Mouse (Mus musculus): ENCODE measurements around the gene Trp53bp1. TPM values are rescaled to one million over a fixed set of nuclear protein-coding genes. Genes with fewer than 3 reads are reported as not detected.

Gene Trp53bp1
- polyA plus RNA-seq, 1 experiment from 2014 or later: 24.4 TPM

- Histone ChIP-seq H3K27me3 (ENCODE audit: insufficient read depth, low read length) (no peaks in the 10 kb centered on the region), H3K9ac (ENCODE audit: low read depth, low read length) (peak within 1 kb of the TSS; percentile 69), H3K4me3 (replicated peaks; ENCODE audit: low read depth, low read length) (peak within 1 kb of the TSS; percentile 69), H3K4me1 (replicated peaks; ENCODE audit: insufficient read depth, low read length) (no peaks in the 10 kb centered on the region; the same call in 1 of the 2 replicates), H3K4me2 (ENCODE audit: low read length) (peak within 1 kb of the TSS; percentile 60), H3K9me3 (replicated peaks; ENCODE audit: low read length) (no peaks in the 10 kb centered on the region), H3K36me3 (ENCODE audit: insufficient read depth, low read length) (peaks cover 12% of the 10 kb centered on the region), H3K27ac (peak within 1 kb of the TSS; percentile 87)
- no peak for TF ChIP-seq CTCF (IDR thresholded peaks at IDR 0.05; ENCODE audit: low read depth)
- DNase-seq (ENCODE audit: low spot score): peak; percentile 72
- ATAC-seq (replicated peaks; ENCODE audit: low FRiP score, low read depth): peak; percentile 29
- WGBS: under 1% methylated on average over 38 of the region's 38 CpGs
Observed at GRCm38 (mm10) chr2:121170481-121170971, 100.7 kb downstream of the Trp53bp1 start, which contains the start of gene Tubgcp4. Tubgcp4 (plus strand) TSS chr2:121170654.

GRCm38 (mm10) chr2:121169902-121170301 is 101.3 kb downstream of the Trp53bp1 start:
- peak overlapping the region; percentile 60 for H3K4me2 ChIP-seq (ENCODE audit: low read length)
- peak overlapping the region; percentile 69 for H3K4me3 ChIP-seq (replicated peaks; ENCODE audit: low read depth, low read length)
- DNase-seq (ENCODE audit: low spot score): peak; percentile 54
- H3K9me3 ChIP-seq (replicated peaks; ENCODE audit: low read length): no peaks in the 10 kb centered on the region
- H3K27ac ChIP-seq: peak overlapping the region; percentile 87
- peak overlapping the region; percentile 69; the same call in 1 of the 2 replicates for H3K9ac ChIP-seq (ENCODE audit: low read depth, low read length)
- peaks cover 12% of the 10 kb centered on the region for H3K36me3 ChIP-seq (ENCODE audit: insufficient read depth, low read length)
- no peak for ATAC-seq (replicated peaks; ENCODE audit: low FRiP score, low read depth)
- H3K4me1 ChIP-seq (replicated peaks; ENCODE audit: insufficient read depth, low read length): no peaks in the 10 kb centered on the region; the same call in 1 of the 2 replicates
- 2% methylated on average over 9 of the region's 9 CpGs for WGBS
- H3K27me3 ChIP-seq (ENCODE audit: insufficient read depth, low read length): no peaks in the 10 kb centered on the region
- TF ChIP-seq CTCF (IDR thresholded peaks at IDR 0.05; ENCODE audit: low read depth): no peak

- H3K27ac ChIP-seq: no peak overlapping the region
- no peaks in the 10 kb centered on the region for H3K27me3 ChIP-seq (ENCODE audit: insufficient read depth, low read length)
- peaks cover 7% of the 10 kb centered on the region; the same call in 1 of the 2 replicates for H3K36me3 ChIP-seq (ENCODE audit: insufficient read depth, low read length)
- H3K4me3 ChIP-seq (replicated peaks; ENCODE audit: low read depth, low read length): peak overlapping the region; percentile 69; the same call in 1 of the 2 replicates
- H3K9me3 ChIP-seq (replicated peaks; ENCODE audit: low read length): no peaks in the 10 kb centered on the region
- DNase-seq (ENCODE audit: low spot score) (no peak), ATAC-seq (replicated peaks; ENCODE audit: low FRiP score, low read depth) (no peak)
- H3K4me1 ChIP-seq (replicated peaks; ENCODE audit: insufficient read depth, low read length): no peaks in the 10 kb centered on the region; the same call in 1 of the 2 replicates
- WGBS: 30% methylated on average over 4 of the region's 4 CpGs
- H3K4me2 ChIP-seq (ENCODE audit: low read length): peak overlapping the region; percentile 60
- H3K9ac ChIP-seq (ENCODE audit: low read depth, low read length): peak overlapping the region; percentile 69; the same call in 1 of the 2 replicates
- TF ChIP-seq CTCF (IDR thresholded peaks at IDR 0.05; ENCODE audit: low read depth): no peak
Observed at GRCm38 (mm10) chr2:121169173-121169572, 102.0 kb downstream of the Trp53bp1 start.

DNA sequence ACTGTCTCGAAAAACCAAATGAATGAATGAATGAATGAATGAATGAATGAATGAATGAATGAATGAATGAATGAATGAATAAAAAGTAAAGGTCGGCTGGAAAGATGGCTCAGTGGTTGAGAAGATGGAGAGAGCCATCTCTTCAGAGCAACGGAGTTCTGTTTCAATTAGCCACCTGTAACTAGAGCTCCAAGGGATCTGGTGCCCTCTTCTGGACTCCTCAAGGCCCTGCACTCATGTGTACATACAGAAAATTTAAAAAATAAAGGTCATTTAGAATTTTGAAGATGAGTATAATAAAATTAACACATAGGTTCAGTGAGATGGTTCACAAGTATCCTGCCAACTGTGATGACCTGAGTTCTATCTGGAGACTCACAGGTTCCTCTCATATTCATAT is 118.1 kb downstream of the Trp53bp1 start:
- peaks cover 26% of the 10 kb centered on the region; the same call in 1 of the 2 replicates for H3K36me3 ChIP-seq (ENCODE audit: insufficient read depth, low read length)
- H3K4me1 ChIP-seq (replicated peaks; ENCODE audit: insufficient read depth, low read length): no peaks in the 10 kb centered on the region
- no peak overlapping the region for H3K9ac ChIP-seq (ENCODE audit: low read depth, low read length)
- H3K9me3 ChIP-seq (replicated peaks; ENCODE audit: low read length): no peaks in the 10 kb centered on the region
- WGBS: 93% methylated on average over 3 of the region's 3 CpGs
- ATAC-seq (replicated peaks; ENCODE audit: low FRiP score, low read depth): no peak
- H3K4me3 ChIP-seq (replicated peaks; ENCODE audit: low read depth, low read length): no peak overlapping the region
- H3K27me3 ChIP-seq (ENCODE audit: insufficient read depth, low read length): no peaks in the 10 kb centered on the region
- peak; percentile 51 for TF ChIP-seq CTCF (IDR thresholded peaks at IDR 0.05; ENCODE audit: low read depth)
- no peak overlapping the region for H3K4me2 ChIP-seq (ENCODE audit: low read length)
- H3K27ac ChIP-seq: no peak overlapping the region
- no peak for DNase-seq (ENCODE audit: low spot score)

DNA sequence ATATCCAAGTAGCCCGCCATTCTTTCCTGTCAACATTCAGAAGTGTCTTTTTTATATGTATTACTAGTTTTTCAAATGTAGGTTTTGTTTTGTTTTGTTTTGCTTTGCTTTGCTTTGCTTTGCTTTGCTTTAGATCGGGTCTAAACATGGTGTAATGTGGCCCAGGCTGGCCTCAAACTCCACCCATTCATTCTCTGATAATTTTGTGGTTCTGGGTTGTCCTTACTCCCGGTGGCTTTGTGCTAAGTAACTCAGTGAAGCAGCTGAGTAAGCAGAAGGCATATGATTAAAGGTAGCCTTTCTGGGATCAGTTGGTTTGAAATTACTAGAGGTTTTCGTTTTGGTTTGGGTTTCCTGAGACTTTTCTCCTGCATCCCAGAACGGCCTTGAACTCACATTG is 121.5 kb downstream of the Trp53bp1 start:
- Histone ChIP-seq H3K27ac (no peak overlapping the region), H3K4me3 (replicated peaks; ENCODE audit: low read depth, low read length) (no peak overlapping the region), H3K4me1 (replicated peaks; ENCODE audit: insufficient read depth, low read length) (no peaks in the 10 kb centered on the region), H3K9me3 (replicated peaks; ENCODE audit: low read length) (no peaks in the 10 kb centered on the region), H3K27me3 (ENCODE audit: insufficient read depth, low read length) (no peaks in the 10 kb centered on the region), H3K4me2 (ENCODE audit: low read length) (no peak overlapping the region), H3K9ac (ENCODE audit: low read depth, low read length) (no peak overlapping the region), H3K36me3 (ENCODE audit: insufficient read depth, low read length) (peaks cover 44% of the 10 kb centered on the region)
- no peak for DNase-seq (ENCODE audit: low spot score)
- TF ChIP-seq CTCF (IDR thresholded peaks at IDR 0.05; ENCODE audit: low read depth): no peak
- WGBS: 83% methylated on average over 5 of the region's 5 CpGs
- no peak for ATAC-seq (replicated peaks; ENCODE audit: low FRiP score, low read depth)

Other genes with a start within 250 kb of the Trp53bp1 start
- gene Epb42, start 234.3 kb downstream of the Trp53bp1 start, polyA plus RNA-seq (2015; fragmentation: Nextera tagmentation; extraction: Ambion mirVana): 2.1 TPM in 2 replicates
- 0.31 and 0.76 TPM in 2 replicates for gene Tgm5, start 185.6 kb downstream of the Trp53bp1 start, polyA plus RNA-seq (2015; fragmentation: Nextera tagmentation; extraction: Ambion mirVana)
- 0.43 and 0.66 TPM in 2 replicates for gene Tgm7, start 161.6 kb downstream of the Trp53bp1 start, polyA plus RNA-seq (2015; fragmentation: Nextera tagmentation; extraction: Ambion mirVana)
- gene Adal, start 131.0 kb downstream of the Trp53bp1 start, polyA plus RNA-seq (2015; fragmentation: Nextera tagmentation; extraction: Ambion mirVana): 21.1 and 21.2 TPM in 2 replicates
- gene Lcmt2, start 130.8 kb downstream of the Trp53bp1 start, polyA plus RNA-seq (2015; fragmentation: Nextera tagmentation; extraction: Ambion mirVana): 26.7 and 28.4 TPM in 2 replicates
- gene Tubgcp4, start 100.8 kb downstream of the Trp53bp1 start, polyA plus RNA-seq (2015; fragmentation: Nextera tagmentation; extraction: Ambion mirVana): 27.6 and 29.2 TPM in 2 replicates
- 10.6 and 10.8 TPM in 2 replicates for gene Zscan29, start 100.3 kb downstream of the Trp53bp1 start, polyA plus RNA-seq (2015; fragmentation: Nextera tagmentation; extraction: Ambion mirVana)
- 0.93 and 1.3 TPM in 2 replicates for gene Map1a, start 18.2 kb upstream of the Trp53bp1 start, polyA plus RNA-seq (2015; fragmentation: Nextera tagmentation; extraction: Ambion mirVana)
- 13.1 and 14.0 TPM in 2 replicates for gene Ppip5k1, start 84.0 kb upstream of the Trp53bp1 start, polyA plus RNA-seq (2015; fragmentation: Nextera tagmentation; extraction: Ambion mirVana)
- gene Ckmt1, start 86.3 kb upstream of the Trp53bp1 start, polyA plus RNA-seq (2015; fragmentation: Nextera tagmentation; extraction: Ambion mirVana): 63.1 and 70.4 TPM in 2 replicates
- not detected in 2 replicates for gene Strc, start 115.8 kb upstream of the Trp53bp1 start, polyA plus RNA-seq (2015; fragmentation: Nextera tagmentation; extraction: Ambion mirVana)
- 506 and 575 TPM in 2 replicates for gene Pdia3, start 142.4 kb upstream of the Trp53bp1 start, polyA plus RNA-seq (2015; fragmentation: Nextera tagmentation; extraction: Ambion mirVana)
- 1.7 and 2.4 TPM in 2 replicates for gene Catsper2, start 142.4 kb upstream of the Trp53bp1 start, polyA plus RNA-seq (2015; fragmentation: Nextera tagmentation; extraction: Ambion mirVana)
- 13.9 and 15.3 TPM in 2 replicates for gene Ell3, start 172.9 kb upstream of the Trp53bp1 start, polyA plus RNA-seq (2015; fragmentation: Nextera tagmentation; extraction: Ambion mirVana)
- 520 and 562 TPM in 2 replicates for gene Serf2, start 177.8 kb upstream of the Trp53bp1 start, polyA plus RNA-seq (2015; fragmentation: Nextera tagmentation; extraction: Ambion mirVana)
- gene Hypk, start 181.9 kb upstream of the Trp53bp1 start, polyA plus RNA-seq (2015; fragmentation: Nextera tagmentation; extraction: Ambion mirVana): 102 and 123 TPM in 2 replicates
- gene Serinc4, start 185.4 kb upstream of the Trp53bp1 start, polyA plus RNA-seq (2015; fragmentation: Nextera tagmentation; extraction: Ambion mirVana): 0.20 and 0.28 TPM in 2 replicates
- 43.2 and 45.8 TPM in 2 replicates for gene Mfap1b, start 202.7 kb upstream of the Trp53bp1 start, polyA plus RNA-seq (2015; fragmentation: Nextera tagmentation; extraction: Ambion mirVana)
- gene Mfap1a, start 235.3 kb upstream of the Trp53bp1 start, polyA plus RNA-seq (2015; fragmentation: Nextera tagmentation; extraction: Ambion mirVana): 16.6 and 18.8 TPM in 2 replicates
- 5.3 and 5.5 TPM in 2 replicates for gene Wdr76, start 235.3 kb upstream of the Trp53bp1 start, polyA plus RNA-seq (2015; fragmentation: Nextera tagmentation; extraction: Ambion mirVana)

Measured in kidney, postnatal 0 days (tissue).